ENCODE assay signal across 8 mouse cellular contexts in the genomic region with DNA sequence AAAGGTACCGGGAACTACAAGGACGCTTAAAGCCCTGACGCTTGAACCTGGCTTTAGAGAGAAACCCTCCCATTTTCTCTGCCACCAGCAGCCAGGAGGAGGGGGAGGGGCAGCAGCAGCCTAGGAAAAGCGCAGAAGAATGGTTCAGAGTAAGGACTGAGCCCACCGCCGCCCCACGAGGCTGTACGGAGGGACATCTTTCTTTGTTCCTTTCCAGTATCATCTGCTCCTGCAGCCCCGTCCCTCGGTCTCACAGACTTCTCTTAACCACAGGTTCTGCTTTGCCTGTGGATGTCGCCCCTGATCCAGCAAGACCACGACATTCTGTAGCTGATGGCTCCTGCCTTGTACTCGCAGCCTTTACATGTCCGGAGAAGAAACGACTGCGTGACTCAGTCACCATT. TPM values are rescaled to one million over a fixed set of nuclear protein-coding genes. Genes with fewer than 3 reads are reported as not detected.
DNase-seq lines count a peak whose midpoint lies in the region; ATAC-seq and TF ChIP-seq lines count a peak whose summit lies in the region.

No protein-coding gene starts in this region.

- TF ChIP-seq CTCF in kidney, postnatal 0 days (IDR thresholded peaks at IDR 0.05; ENCODE audit: low read depth): peak; percentile 31; the same call in 1 of the 2 replicates

- ATAC-seq in kidney, postnatal 0 days (replicated peaks; ENCODE audit: low FRiP score, low read depth): no peak
- ATAC-seq in hindbrain, embryonic 12.5 days (ENCODE audit: low FRiP score): peak; percentile 74
- ATAC-seq in liver, embryonic 16.5 days (ENCODE audit: low read depth): no peak

- H3K27ac ChIP-seq in kidney, postnatal 0 days: no peak overlapping the region
- H3K27ac ChIP-seq in hindbrain, embryonic 12.5 days: peak overlapping the region; percentile 23; the same call in 1 of the 2 replicates
- H3K27ac ChIP-seq in liver, embryonic 16.5 days (ENCODE audit: low read length): no peak overlapping the region

- peak overlapping the region; percentile 49 for H3K9ac ChIP-seq in kidney, postnatal 0 days (ENCODE audit: low read depth, low read length)
- H3K9ac ChIP-seq in hindbrain, embryonic 12.5 days: peak overlapping the region; percentile 55
- no peak overlapping the region for H3K9ac ChIP-seq in liver, embryonic 16.5 days (ENCODE audit: low read depth, low read length)

- H3K4me1 ChIP-seq in kidney, postnatal 0 days (replicated peaks; ENCODE audit: insufficient read depth, low read length): 0 out of 2 replicates have a peak, but pooled peaks cover 4% of the 10 kb centered on the region
- peaks cover 4% of the 10 kb centered on the region; the same call in 1 of the 2 replicates for H3K4me1 ChIP-seq in hindbrain, embryonic 12.5 days
- peaks cover 5% of the 10 kb centered on the region for H3K4me1 ChIP-seq in liver, embryonic 16.5 days (ENCODE audit: control insufficient read depth, low read depth, low read length)

- no peaks in the 10 kb centered on the region for H3K36me3 ChIP-seq in kidney, postnatal 0 days (ENCODE audit: insufficient read depth, low read length)
- H3K36me3 ChIP-seq in hindbrain, embryonic 12.5 days: no peaks in the 10 kb centered on the region
- no peaks in the 10 kb centered on the region for H3K36me3 ChIP-seq in liver, embryonic 16.5 days (ENCODE audit: control insufficient read depth, insufficient read depth)

- no peaks in the 10 kb centered on the region for H3K9me3 ChIP-seq in kidney, postnatal 0 days (replicated peaks; ENCODE audit: low read length)
- H3K9me3 ChIP-seq in hindbrain, embryonic 12.5 days (replicated peaks): no peaks in the 10 kb centered on the region
- H3K9me3 ChIP-seq in liver, embryonic 16.5 days (replicated peaks; ENCODE audit: control insufficient read depth, low read length): no peaks in the 10 kb centered on the region

- DNase-seq in kidney, postnatal 0 days (ENCODE audit: low spot score): peak; percentile 40
- DNase-seq in kidney, adult 18-20 months: no peak
- peak; percentile 20 to 44 for DNase-seq in adrenal gland, postnatal 36 days
- DNase-seq in embryo, embryonic 11.5 days (ENCODE audit: low read depth, low spot score): peak; percentile 26
- DNase-seq in retina, embryonic 14.5 days (ENCODE audit: low spot score): peak; percentile 54
- no peak for DNase-seq in natural killer cell, adult 2 months (ENCODE audit: low spot score in 2 of 2)

- WGBS in kidney, postnatal 0 days: under 1% methylated on average over 16 of the region's 16 CpGs
- 2% methylated on average over 16 of the region's 16 CpGs for WGBS in hindbrain, embryonic 12.5 days
- under 1% methylated on average over 16 of the region's 16 CpGs for WGBS in liver, embryonic 16.5 days (ENCODE audit: insufficient replicate concordance)

- H3K27me3 ChIP-seq in kidney, postnatal 0 days (ENCODE audit: insufficient read depth, low read length): no peaks in the 10 kb centered on the region
- no peaks in the 10 kb centered on the region; the same call in 1 of the 2 replicates for H3K27me3 ChIP-seq in hindbrain, embryonic 12.5 days
- no peaks in the 10 kb centered on the region for H3K27me3 ChIP-seq in liver, embryonic 16.5 days (ENCODE audit: control insufficient read depth, insufficient read depth, low read depth, low read length)

- H3K4me3 ChIP-seq in kidney, postnatal 0 days (replicated peaks; ENCODE audit: low read depth, low read length): peak overlapping the region; percentile 41
- peak overlapping the region; percentile 34 for H3K4me3 ChIP-seq in hindbrain, embryonic 12.5 days
- peak overlapping the region; percentile 51 for H3K4me3 ChIP-seq in liver, embryonic 16.5 days (ENCODE audit: low read depth, low read length)

- H3K4me2 ChIP-seq in kidney, postnatal 0 days (ENCODE audit: low read length): peak overlapping the region; percentile 96
- peak overlapping the region; percentile 60 for H3K4me2 ChIP-seq in hindbrain, embryonic 12.5 days (replicated peaks)
- H3K4me2 ChIP-seq in liver, embryonic 16.5 days (ENCODE audit: low read depth, low read length): peak overlapping the region; percentile 75

RNA-seq across cellular contexts. Expression of a gene that starts 23.6 kb away (rescaled TPM):
- 0.17 and 0.51 TPM in 2 replicates for polyA plus RNA-seq in kidney, postnatal 0 days (2015; fragmentation: Nextera tagmentation; extraction: Ambion mirVana)
- under 1 TPM; 0.53 to 0.56 TPM for total RNA-seq in adrenal gland, postnatal 36 days (2021)
- polyA plus RNA-seq in hindbrain, embryonic 12.5 days (2016; fragmentation: Nextera tagmentation; extraction: Ambion mirVana): 0.34 and 0.39 TPM in 2 replicates
- polyA plus RNA-seq in liver, embryonic 16.5 days (2015; fragmentation: Nextera tagmentation; extraction: Ambion mirVana): 0.19 TPM in 2 replicates

Comparison
In these comparisons a context has a peak if more than half of its experiments do, and no peak if none do; other contexts are left out.
1. DNase-seq: peak in kidney, postnatal 0 days (single experiment), adrenal gland, postnatal 36 days (2 of 2), embryo, embryonic 11.5 days (single experiment) and retina, embryonic 14.5 days (single experiment); none in kidney, adult 18-20 months (single experiment) and natural killer cell, adult 2 months (0 of 2).
2. Peak in every context shown above with its lines, with median percentiles within 50 percentile points of each other: H3K4me2 ChIP-seq and H3K4me3 ChIP-seq.